Mouse (Mus musculus) right cerebral cortex, postnatal 10 days (tissue): ENCODE data around the gene Lrrc8b.

ENCODE experiments used
- DNase-seq, 2 experiments: peaks; one replicate each; pipeline ENCODE4 v3.0.0; 2021; ENCODE audit warnings: low spot score in 2 of 2

Gene Lrrc8b

DNA sequence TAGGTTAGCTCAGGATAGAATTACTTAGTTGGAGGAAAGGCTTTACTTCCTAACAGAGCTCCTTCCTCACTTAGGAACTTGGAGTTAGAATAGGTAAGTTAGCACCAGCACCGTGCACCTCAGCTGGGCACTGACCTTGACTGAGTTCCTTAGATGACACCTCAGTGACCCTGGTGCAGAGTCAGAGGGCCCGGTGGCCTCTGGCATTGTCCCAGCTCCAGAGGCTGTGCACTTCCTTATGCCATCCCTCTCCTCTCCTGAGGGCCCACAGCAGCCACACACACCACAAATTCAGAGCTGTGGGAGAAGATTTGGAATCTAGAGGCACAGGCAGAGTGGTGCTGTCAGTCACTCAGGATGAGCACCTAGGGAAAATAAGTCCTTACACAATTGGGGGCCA is 68.1 kb downstream of the Lrrc8b start:
- DNase-seq: no peak

DNA sequence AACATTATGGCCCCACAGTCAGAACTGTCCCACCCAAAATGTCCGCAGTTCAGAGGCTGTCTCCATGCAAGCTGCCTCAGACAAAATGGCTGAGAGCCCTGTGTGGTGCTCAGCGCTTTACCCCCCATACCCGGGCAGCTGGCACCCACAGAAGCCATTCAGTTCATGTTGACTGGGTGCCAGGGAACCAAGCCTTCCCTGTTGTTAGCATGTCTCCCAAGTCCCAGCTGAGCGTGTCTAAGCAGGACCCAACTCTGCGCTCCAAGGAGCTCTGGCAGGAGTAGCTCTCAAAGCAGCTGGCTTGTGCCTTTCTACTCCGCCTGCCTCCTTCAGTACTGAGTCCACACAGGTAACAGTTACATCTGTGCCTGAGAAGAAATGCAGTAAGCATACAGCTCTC is 68.7 kb downstream of the Lrrc8b start:
- DNase-seq: peak; percentile 62 to 71

DNA sequence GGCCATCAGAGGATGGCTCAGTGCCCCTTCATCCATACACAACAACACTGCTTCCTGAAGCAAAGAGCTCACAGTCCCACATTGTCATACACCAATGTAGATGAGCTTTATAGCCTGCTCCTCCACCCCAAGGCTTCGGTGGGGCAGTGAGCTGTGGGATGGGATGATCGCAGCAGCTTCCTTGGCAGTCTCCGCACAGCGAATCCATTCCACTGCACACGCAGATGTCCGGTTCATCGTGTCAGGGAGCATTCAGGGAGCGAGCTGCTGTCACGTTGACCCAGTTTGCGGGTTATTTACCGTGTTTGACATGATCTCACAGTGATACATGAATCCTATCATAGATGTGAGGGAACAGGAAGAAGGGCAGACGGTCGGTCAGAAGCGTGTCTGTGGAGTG is 69.3 kb downstream of the Lrrc8b start:
- no peak for DNase-seq

DNA sequence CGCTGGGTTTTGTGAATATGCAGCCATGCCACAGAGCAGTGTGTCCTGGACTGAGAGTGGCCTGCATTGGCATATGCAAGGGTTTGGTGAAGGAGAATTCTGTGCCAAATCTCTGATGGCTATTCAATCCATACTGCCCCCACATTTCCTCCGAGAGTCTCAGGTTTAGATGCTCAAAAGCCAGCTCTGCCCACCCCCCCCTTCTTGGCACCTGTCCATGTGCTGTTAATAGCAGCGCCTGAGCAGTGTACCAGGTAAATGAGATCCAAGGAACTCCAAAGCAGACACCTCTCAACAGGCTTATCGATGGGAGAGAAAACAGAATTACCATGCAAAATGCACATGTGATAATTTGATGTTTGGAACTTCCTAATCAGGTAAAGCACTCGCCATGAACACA is 74.6 kb downstream of the Lrrc8b start:
- no peak for DNase-seq

DNA sequence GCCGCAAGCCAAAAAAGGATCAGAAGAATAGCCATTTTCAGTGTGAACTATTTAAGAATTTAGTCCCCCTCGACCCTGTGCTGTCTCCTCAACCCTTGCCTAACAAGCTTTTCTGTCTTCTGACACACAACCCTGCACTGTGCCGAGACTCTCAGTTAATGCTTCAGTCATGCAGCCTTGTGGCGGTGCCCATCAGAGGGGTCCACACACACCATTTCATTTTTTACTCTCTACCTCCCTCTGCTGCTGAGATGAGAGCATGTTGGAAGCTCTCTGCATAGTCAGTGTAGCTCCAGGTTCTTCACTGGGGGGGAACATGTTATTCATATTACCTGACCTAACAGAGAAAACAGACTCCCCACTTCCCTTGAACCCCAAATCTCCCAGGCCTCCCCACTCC is 75.8 kb downstream of the Lrrc8b start:
- peak in 1 of 2 experiments; percentile 63 for DNase-seq

DNA sequence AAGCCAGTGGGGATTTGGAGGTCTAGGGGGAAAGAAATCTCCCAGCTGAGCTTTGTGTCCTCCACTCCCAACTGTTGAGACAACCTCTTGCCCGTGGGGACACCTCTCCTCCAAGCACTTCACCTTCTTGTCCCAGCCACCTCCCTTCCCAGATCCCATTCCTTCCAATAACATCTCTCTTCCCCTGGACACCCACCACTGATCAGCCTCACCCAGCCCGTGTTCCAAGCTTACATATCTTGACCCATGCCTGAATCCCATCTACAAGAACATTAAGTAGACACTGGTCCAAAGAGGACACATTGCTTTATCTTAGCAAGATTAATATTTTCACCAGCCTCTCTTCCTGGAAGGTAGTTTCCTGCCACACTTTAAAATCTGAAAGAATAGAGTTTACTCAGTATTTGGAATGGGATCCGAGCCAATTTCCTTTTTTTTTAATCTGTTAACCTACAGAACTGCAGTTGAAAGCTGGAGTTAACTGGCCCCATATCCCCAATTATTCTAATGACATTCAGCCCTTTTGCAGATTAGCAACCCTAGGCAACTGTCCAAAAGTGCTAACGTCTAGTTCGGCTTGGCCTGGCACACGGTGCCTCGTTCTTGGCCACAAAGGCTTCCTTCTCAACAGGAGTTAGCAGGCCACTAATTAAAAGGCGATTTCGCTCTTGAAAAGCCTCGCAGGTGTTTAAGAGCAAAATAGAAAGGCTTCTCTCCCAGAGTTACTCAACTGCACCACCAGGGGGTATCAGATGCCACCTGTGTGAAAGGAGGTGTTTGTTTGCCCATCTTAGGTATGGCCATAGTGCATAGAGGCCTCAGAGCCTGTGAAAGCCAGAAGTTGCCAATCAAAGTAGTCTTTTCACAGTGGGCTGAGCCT is 77.0 kb downstream of the Lrrc8b start:
- peak; percentile 51 to 60 for DNase-seq

GRCm38 (mm10) chr5:105493377-105493776 is 77.8 kb downstream of the Lrrc8b start:
- DNase-seq: no peak

GRCm38 (mm10) chr5:105494246-105494917 is 78.8 kb downstream of the Lrrc8b start:
- DNase-seq: peak; percentile 65 to 79

- peak; percentile 80 to 82 for DNase-seq
These were observed 79.6 kb downstream of the Lrrc8b start for GRCm38 (mm10) chr5:105494918-105495901.

DNA sequence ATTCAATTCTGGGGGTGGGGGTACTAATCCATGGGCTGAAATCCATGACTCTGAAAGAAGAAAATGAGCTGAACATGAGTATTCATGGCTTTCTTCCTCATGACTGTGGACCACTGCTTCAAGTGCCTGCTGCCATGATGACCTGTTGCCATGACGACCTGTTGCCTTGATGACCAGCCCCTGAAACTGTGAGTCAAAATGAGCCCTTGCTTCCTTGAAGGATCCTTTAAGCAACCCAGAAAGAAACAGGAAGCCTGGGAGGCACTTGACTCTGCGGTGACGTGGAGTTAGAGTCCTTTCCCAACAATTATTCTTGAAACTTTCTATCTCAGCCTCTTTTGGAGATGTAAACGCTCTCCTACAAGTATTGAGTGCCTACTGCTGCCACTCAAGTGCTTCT is 80.6 kb downstream of the Lrrc8b start:
- no peak for DNase-seq

- DNase-seq: no peak
These were observed 81.0 kb downstream of the Lrrc8b start for GRCm38 (mm10) chr5:105496586-105496985.

- DNase-seq: no peak
These were observed 82.9 kb downstream of the Lrrc8b start for GRCm38 (mm10) chr5:105498429-105499000.

GRCm38 (mm10) chr5:105499396-105499795 is 83.8 kb downstream of the Lrrc8b start:
- DNase-seq: no peak

- no peak for DNase-seq
These were observed 84.9 kb downstream of the Lrrc8b start for GRCm38 (mm10) chr5:105500132-105501121.

GRCm38 (mm10) chr5:105501136-105501535 is 85.6 kb downstream of the Lrrc8b start:
- no peak for DNase-seq

GRCm38 (mm10) chr5:105508813-105509212 is 93.2 kb downstream of the Lrrc8b start:
- DNase-seq: no peak

DNA sequence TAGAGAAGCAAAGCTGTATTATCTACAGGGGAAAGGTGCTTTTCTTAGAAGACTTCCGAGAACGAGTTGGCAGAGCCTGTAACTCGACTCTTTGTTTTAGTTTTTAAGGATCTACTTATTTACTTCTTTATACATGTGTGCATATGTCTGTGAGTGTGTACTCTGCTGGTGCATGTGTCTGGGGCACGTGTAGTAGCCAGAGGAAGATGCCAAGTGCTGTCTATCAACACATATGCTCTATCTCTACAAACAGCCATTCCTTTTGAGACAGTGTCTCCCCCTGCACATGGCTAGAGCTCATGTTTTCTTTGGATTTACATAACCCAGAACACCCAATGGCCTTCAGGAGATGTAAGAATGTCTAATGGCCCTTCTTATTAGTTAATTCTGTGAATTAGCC is 96.7 kb downstream of the Lrrc8b start:
- no peak for DNase-seq

GRCm38 (mm10) chr5:105515532-105515931 is 100.0 kb downstream of the Lrrc8b start:
- no peak for DNase-seq

- DNase-seq: no peak
These were observed 100.7 kb downstream of the Lrrc8b start for GRCm38 (mm10) chr5:105516290-105516689.

DNA sequence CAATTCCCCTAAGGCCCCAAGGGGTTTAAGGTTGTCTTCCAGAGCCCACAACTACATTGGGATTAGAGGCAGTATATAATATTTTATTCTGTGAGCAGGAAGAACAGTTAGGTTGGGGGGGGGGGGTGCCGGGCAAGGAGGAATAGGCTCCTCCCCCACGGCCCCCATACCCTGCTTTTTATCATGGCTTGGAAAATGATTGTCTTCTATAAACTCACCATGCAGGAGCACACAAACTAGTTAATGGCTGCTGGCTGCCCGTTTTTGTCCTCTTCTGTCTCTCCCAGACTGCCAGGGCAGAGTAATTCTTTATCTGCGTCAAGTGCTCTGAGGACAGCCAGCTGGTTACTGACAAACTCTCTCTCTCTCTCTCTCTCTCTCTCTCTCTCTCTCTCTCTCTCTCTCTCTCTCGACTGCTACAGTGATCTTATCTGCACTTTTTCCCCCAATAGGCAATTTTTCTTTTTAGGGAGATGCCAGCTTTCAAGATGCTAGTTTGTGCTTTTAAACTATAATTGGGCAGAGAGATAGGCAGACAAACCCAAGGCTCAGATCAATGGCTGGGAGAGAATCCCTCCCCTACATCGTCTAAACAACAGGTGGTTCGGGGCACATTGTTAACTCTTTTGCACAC is 102.5 kb downstream of the Lrrc8b start:
- DNase-seq: no peak
